Mouse (Mus musculus) liver, embryonic 14.5 days (tissue): ENCODE measurements around the gene Spata20. TPM values are rescaled to one million over a fixed set of nuclear protein-coding genes. Genes with fewer than 3 reads are reported as not detected.

Experiments used
- ATAC-seq: fragments of 200-750 bp; cut with Nextera tagmentation; 2 replicates; pipeline ENCODE4 v1.8.0; 2017; ENCODE audit warnings: moderate number of reproducible peaks, mild to moderate bottlenecking, moderate library complexity; ENCODE audit not compliant: insufficient read depth
- DNase-seq, 3 experiments: peaks; one replicate each; pipeline ENCODE4 v3.0.0-alpha.2; 2012 to 2013; ENCODE audit warnings: low read depth in 3 of 3, low spot score in 3 of 3
- H3K27ac ChIP-seq: fragments of 300-500 bp; sonication (generic); 2 replicates; pipeline ENCODE4 v1.5.1; 2014; ENCODE audit warnings: moderate library complexity, mild to moderate bottlenecking, control low read depth, inconsistent platforms
- H3K27me3 ChIP-seq: fragments of 300-500 bp; sonication (generic); 2 replicates; pipeline ENCODE4 v1.6.1; 2014; ENCODE audit warnings: mild to moderate bottlenecking, low read length, moderate library complexity; ENCODE audit not compliant: control insufficient read depth, insufficient read depth
- H3K36me3 ChIP-seq: fragments of 300-500 bp; sonication (generic); replicated peaks from 2 replicates; pipeline ENCODE4 v1.6.1; 2014; ENCODE audit warnings: low read depth; ENCODE audit not compliant: control insufficient read depth, insufficient read depth
- H3K4me1 ChIP-seq, 2 experiments: fragments of 200-500 bp in 1 of 2; fragments of 300-500 bp in 1 of 2; sonication (generic) in 1 of 2; replicated peaks; 2 replicates each; pipeline ENCODE4 v1.6.1; 2012 to 2014; ENCODE audit warnings: antibody characterized with exemption in 1 of 2, inconsistent platforms in 1 of 2, low read length in 1 of 2; ENCODE audit not compliant: control insufficient read depth in 2 of 2, insufficient read depth in 2 of 2
- H3K4me2 ChIP-seq: fragments of 300-500 bp; sonication (generic); 2 replicates; pipeline ENCODE4 v1.6.1; 2014; ENCODE audit warnings: low read depth, mild to moderate bottlenecking, control low read depth, moderate library complexity
- H3K4me3 ChIP-seq, 2 experiments: fragments of 200-500 bp in 1 of 2; fragments of 300-500 bp in 1 of 2; sonication (generic) in 1 of 2; 2 replicates each; pipeline ENCODE4 v1.5.1; 2012 to 2014; ENCODE audit warnings: low read depth in 2 of 2, low read length in 2 of 2, mild to moderate bottlenecking in 2 of 2, control low read depth in 1 of 2, inconsistent platforms in 1 of 2, moderate library complexity in 1 of 2; ENCODE audit not compliant: insufficient read depth in 1 of 2
- H3K9ac ChIP-seq: fragments of 300-500 bp; sonication (generic); replicated peaks from 2 replicates; pipeline ENCODE4 v1.6.1; 2014; ENCODE audit warnings: mild to moderate bottlenecking, control low read depth, moderate library complexity
- H3K9me3 ChIP-seq: fragments of 300-500 bp; sonication (generic); 2 replicates; pipeline ENCODE4 v1.6.1; 2016; ENCODE audit warnings: low read length, mixed read lengths; ENCODE audit not compliant: control insufficient read depth
- CTCF ChIP-seq: IDR thresholded peaks from 2 replicates; pipeline ENCODE4 v1.5.1; 2016; ENCODE audit warnings: antibody characterized with exemption, low read depth, control low read depth
- EP300 ChIP-seq: IDR thresholded peaks from 2 replicates; pipeline ENCODE4 v1.6.1; 2016; ENCODE audit warnings: antibody characterized with exemption, low read depth
- WGBS: fragments of 180-500 bp; shearing (Covaris S2); extraction: QIAGEN DNeasy Blood & Tissue Kit; methylation state at CpG from one replicate; pipeline ENCODE4 v1.1.7; 2014; ENCODE audit not compliant: insufficient replicate concordance; 5-methylcytosine and 5-hydroxymethylcytosine counted together
- polyA plus RNA-seq, 2 experiments: library from polyadenylated mRNA; depleted of rRNA in 1 of 2; stranded (reverse) in 1 of 2; unstranded in 1 of 2; fragments of >200 nt; fragmentation: Nextera tagmentation in 1 of 2; extraction: Ambion mirVana in 1 of 2; gene quantifications; 2 replicates each; pipeline versions ENCODE4 v1.2.1 to v1.2.3; 2012 to 2014

The Spata20 gene
- polyA plus RNA-seq, 2 experiments, result not detected

- Histone ChIP-seq H3K9ac (no peak overlapping the region), H3K36me3 (no peaks in the 10 kb centered on the region), H3K4me1 (no peaks in the 10 kb centered on the region), H3K27me3 (no peaks in the 10 kb centered on the region), H3K27ac (no peak overlapping the region), H3K9me3 (no peaks in the 10 kb centered on the region), H3K4me2 (no peak overlapping the region), H3K4me3 (no peak overlapping the region)
- 83% methylated on average over 6 of the region's 6 CpGs for WGBS
- TF ChIP-seq EP300 (no peak), CTCF (no peak)
- DNase-seq (no peak), ATAC-seq (no peak)
Measured at GRCm38 (mm10) chr11:94440421-94440820, 45.6 kb downstream of the Spata20 start.

- no peaks in the 10 kb centered on the region for H3K4me1 ChIP-seq
- ATAC-seq, result no peak
- H3K27me3 ChIP-seq, result peaks cover 10% of the 10 kb centered on the region
- 24% methylated on average over 9 of the region's 9 CpGs for WGBS
- no peak overlapping the region for H3K9ac ChIP-seq
- H3K4me2 ChIP-seq, result no peak overlapping the region
- no peaks in the 10 kb centered on the region for H3K36me3 ChIP-seq
- H3K4me3 ChIP-seq, result no peak overlapping the region
- TF ChIP-seq EP300 (no peak), CTCF (no peak)
- no peaks in the 10 kb centered on the region for H3K9me3 ChIP-seq
- DNase-seq, result no peak
- no peak overlapping the region for H3K27ac ChIP-seq
Measured at GRCm38 (mm10) chr11:94429011-94429651, 56.8 kb downstream of the Spata20 start.

Other genes starting within 250 kb of the Spata20 start
- 0.12 and 0.23 TPM in 2 replicates for gene Wfikkn2, start 240.2 kb downstream of the Spata20 start, polyA plus RNA-seq (2012; rRNA removed)
- gene Wfikkn2, start 240.2 kb downstream of the Spata20 start, polyA plus RNA-seq (2014; fragmentation: Nextera tagmentation; extraction: Ambion mirVana), result 0.05 and 0.17 TPM in 2 replicates
- gene Gm21885, start 204.3 kb downstream of the Spata20 start, polyA plus RNA-seq (2012; rRNA removed), result not detected in 2 replicates
- gene Gm21885, start 204.3 kb downstream of the Spata20 start, polyA plus RNA-seq (2014; fragmentation: Nextera tagmentation; extraction: Ambion mirVana), result 0.32 TPM in 1 of 2 replicates, not detected in the other
- gene Luc7l3, start 164.2 kb downstream of the Spata20 start, polyA plus RNA-seq (2012; rRNA removed), result 20.6 and 39.1 TPM in 2 replicates
- 33.7 and 38.7 TPM in 2 replicates for gene Luc7l3, start 164.2 kb downstream of the Spata20 start, polyA plus RNA-seq (2014; fragmentation: Nextera tagmentation; extraction: Ambion mirVana)
- gene Ankrd40, start 158.2 kb downstream of the Spata20 start, polyA plus RNA-seq (2012; rRNA removed), result 11.7 and 12.6 TPM in 2 replicates
- gene Ankrd40, start 158.2 kb downstream of the Spata20 start, polyA plus RNA-seq (2014; fragmentation: Nextera tagmentation; extraction: Ambion mirVana), result 5.1 and 5.5 TPM in 2 replicates
- 3.5 and 4.9 TPM in 2 replicates for gene Abcc3, start 93.2 kb downstream of the Spata20 start, polyA plus RNA-seq (2012; rRNA removed)
- gene Abcc3, start 93.2 kb downstream of the Spata20 start, polyA plus RNA-seq (2014; fragmentation: Nextera tagmentation; extraction: Ambion mirVana), result 4.7 and 6.5 TPM in 2 replicates
- 6.1 and 7.3 TPM in 2 replicates for gene Cacna1g, start 12.0 kb downstream of the Spata20 start, polyA plus RNA-seq (2012; rRNA removed)
- 0.89 and 3.1 TPM in 2 replicates for gene Cacna1g, start 12.0 kb downstream of the Spata20 start, polyA plus RNA-seq (2014; fragmentation: Nextera tagmentation; extraction: Ambion mirVana)
- 0.02 and 0.04 TPM in 2 replicates for gene Epn3, start 13.8 kb upstream of the Spata20 start, polyA plus RNA-seq (2012; rRNA removed)
- not detected in 2 replicates for gene Epn3, start 13.8 kb upstream of the Spata20 start, polyA plus RNA-seq (2014; fragmentation: Nextera tagmentation; extraction: Ambion mirVana)
- 0.03 and 0.09 TPM in 2 replicates for gene Mycbpap, start 35.6 kb upstream of the Spata20 start, polyA plus RNA-seq (2012; rRNA removed)
- not detected in 2 replicates for gene Mycbpap, start 35.6 kb upstream of the Spata20 start, polyA plus RNA-seq (2014; fragmentation: Nextera tagmentation; extraction: Ambion mirVana)
- gene Rsad1, start 63.1 kb upstream of the Spata20 start, polyA plus RNA-seq (2012; rRNA removed), result 1.2 and 1.4 TPM in 2 replicates
- gene Rsad1, start 63.1 kb upstream of the Spata20 start, polyA plus RNA-seq (2014; fragmentation: Nextera tagmentation; extraction: Ambion mirVana), result 0.51 and 0.72 TPM in 2 replicates
- 0.02 and 0.03 TPM in 2 replicates for gene Chad, start 78.9 kb upstream of the Spata20 start, polyA plus RNA-seq (2012; rRNA removed)
- gene Chad, start 78.9 kb upstream of the Spata20 start, polyA plus RNA-seq (2014; fragmentation: Nextera tagmentation; extraction: Ambion mirVana), result 0.09 TPM in 1 of 2 replicates, not detected in the other
- gene Acsf2, start 115.7 kb upstream of the Spata20 start, polyA plus RNA-seq (2012; rRNA removed), result 3.2 and 3.9 TPM in 2 replicates
- 1.3 and 1.4 TPM in 2 replicates for gene Acsf2, start 115.7 kb upstream of the Spata20 start, polyA plus RNA-seq (2014; fragmentation: Nextera tagmentation; extraction: Ambion mirVana)
- 36.3 and 52.7 TPM in 2 replicates for gene Lrrc59, start 143.6 kb upstream of the Spata20 start, polyA plus RNA-seq (2012; rRNA removed)
- 66.4 and 73.4 TPM in 2 replicates for gene Lrrc59, start 143.6 kb upstream of the Spata20 start, polyA plus RNA-seq (2014; fragmentation: Nextera tagmentation; extraction: Ambion mirVana)
- gene Mrpl27, start 167.6 kb upstream of the Spata20 start, polyA plus RNA-seq (2012; rRNA removed), result 45.0 and 61.3 TPM in 2 replicates
- gene Mrpl27, start 167.6 kb upstream of the Spata20 start, polyA plus RNA-seq (2014; fragmentation: Nextera tagmentation; extraction: Ambion mirVana), result 56.8 and 58.6 TPM in 2 replicates
- gene Eme1, start 167.8 kb upstream of the Spata20 start, polyA plus RNA-seq (2012; rRNA removed), result 12.8 and 15.4 TPM in 2 replicates
- gene Eme1, start 167.8 kb upstream of the Spata20 start, polyA plus RNA-seq (2014; fragmentation: Nextera tagmentation; extraction: Ambion mirVana), result 13.0 and 15.7 TPM in 2 replicates
- gene Xylt2, start 191.3 kb upstream of the Spata20 start, polyA plus RNA-seq (2012; rRNA removed), result 2.8 and 3.6 TPM in 2 replicates
- gene Xylt2, start 191.3 kb upstream of the Spata20 start, polyA plus RNA-seq (2014; fragmentation: Nextera tagmentation; extraction: Ambion mirVana), result 1.8 and 2.7 TPM in 2 replicates
- not detected in 2 replicates for gene Gm11541, start 218.3 kb upstream of the Spata20 start, polyA plus RNA-seq (2012; rRNA removed)
- not detected in 2 replicates for gene Gm11541, start 218.3 kb upstream of the Spata20 start, polyA plus RNA-seq (2014; fragmentation: Nextera tagmentation; extraction: Ambion mirVana)